Mouse (Mus musculus) left cerebral cortex, postnatal 25 days (tissue): ENCODE data around the gene Phldb3. TPM values are rescaled to one million over a fixed set of nuclear protein-coding genes. Genes with fewer than 3 reads are reported as not detected.
A peak's percentile ranks its signal among the peaks of the same experiment; 100 is the strongest.

Experiments
- DNase-seq, 2 experiments: peaks; one replicate each; pipeline ENCODE4 v3.0.0; 2022; ENCODE audit warnings: low spot score in 2 of 2, mixed read lengths in 1 of 2
- intact Hi-C: fragments of 180-260 bp; cut with DNase I; formaldehyde crosslinking; loops from one replicate; pipeline ENCODE4 v1.15.1; 2025
- total RNA-seq, 2 experiments: library from RNA; stranded (reverse); gene quantifications; 2 replicates each; pipeline ENCODE4 v1.2.3; 2021

Phldb3 gene
- under 1 TPM; 0.16 to 0.27 TPM for total RNA-seq

DNA sequence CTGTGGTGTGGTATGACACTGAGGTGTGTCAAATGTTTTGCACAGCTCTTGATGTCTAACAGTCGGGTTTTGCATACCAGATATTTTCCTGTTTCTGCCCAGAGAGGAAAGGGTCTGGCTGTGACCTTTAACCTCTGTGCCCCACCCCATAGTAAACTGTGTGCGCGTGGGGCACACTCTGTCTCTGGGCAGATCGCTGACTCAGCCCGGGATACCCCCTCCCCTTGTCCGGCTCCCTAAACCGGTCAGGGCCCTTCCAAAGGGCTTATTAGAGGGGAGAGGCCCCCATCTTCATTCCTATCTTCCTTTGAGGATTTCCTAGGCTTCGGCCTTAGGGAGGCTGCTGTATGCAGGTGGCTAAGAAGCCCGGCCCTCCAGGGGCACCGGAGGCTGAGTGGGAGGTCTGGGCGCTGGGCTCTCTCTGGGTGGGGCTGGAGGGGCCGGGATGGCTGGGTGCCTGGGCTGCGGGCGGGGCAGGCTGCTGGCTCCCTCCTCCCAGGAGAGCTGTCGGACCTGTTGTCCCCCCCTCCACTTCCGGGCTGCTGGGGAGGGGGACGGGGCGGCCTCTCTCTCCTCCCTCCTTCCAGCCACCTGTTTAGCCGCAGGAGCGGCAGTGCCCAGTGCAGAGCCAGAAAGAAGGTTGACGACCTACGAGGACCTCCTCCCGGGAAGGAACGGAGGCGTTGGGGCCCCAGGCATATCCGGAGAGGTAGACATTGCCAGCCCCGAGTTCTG lies at the start of gene Phldb3:
Gene Phldb3, plus strand, starts transcription at position 620 of the 735 bp plus-strand sequence.
- intact Hi-C loops, result no loop called here

DNA sequence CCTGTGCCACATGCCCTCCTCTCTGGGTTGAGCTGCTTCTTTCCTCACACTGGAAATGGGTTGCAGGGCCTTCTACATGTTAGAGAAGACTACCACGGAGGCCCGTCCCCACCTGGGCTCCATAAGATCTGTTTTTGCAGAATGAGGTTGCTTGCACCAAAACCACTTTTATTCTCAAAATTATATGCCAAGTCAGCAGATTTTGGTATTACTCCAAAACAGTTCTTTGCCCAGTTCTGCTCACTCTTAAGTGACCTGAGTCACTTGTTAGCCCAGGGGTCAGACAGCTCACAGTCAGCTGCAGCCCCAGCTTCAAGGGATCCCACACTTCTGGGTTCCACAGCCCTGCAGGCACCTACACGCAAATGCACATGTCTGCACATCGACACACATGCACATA lies 49.1 kb upstream of the Phldb3 start:
- no peak for DNase-seq
- intact Hi-C loops, result no loop called here

More for the DNA sequence above, at the start of gene Phldb3:
- no peak for DNase-seq

GRCm38 (mm10) chr7:24563191-24563836 lies 47.2 kb upstream of the Phldb3 start:
- no peak for DNase-seq
- intact Hi-C loops, result no loop called here

- intact Hi-C loops, result loop anchor here (2.0 kb wide), 1 partner anchor 89 kb away; no protein-coding TSS in a partner anchor
- DNase-seq, result no peak
Measured at GRCm38 (mm10) chr7:24563837-24564206, 46.7 kb upstream of the Phldb3 start.

DNA sequence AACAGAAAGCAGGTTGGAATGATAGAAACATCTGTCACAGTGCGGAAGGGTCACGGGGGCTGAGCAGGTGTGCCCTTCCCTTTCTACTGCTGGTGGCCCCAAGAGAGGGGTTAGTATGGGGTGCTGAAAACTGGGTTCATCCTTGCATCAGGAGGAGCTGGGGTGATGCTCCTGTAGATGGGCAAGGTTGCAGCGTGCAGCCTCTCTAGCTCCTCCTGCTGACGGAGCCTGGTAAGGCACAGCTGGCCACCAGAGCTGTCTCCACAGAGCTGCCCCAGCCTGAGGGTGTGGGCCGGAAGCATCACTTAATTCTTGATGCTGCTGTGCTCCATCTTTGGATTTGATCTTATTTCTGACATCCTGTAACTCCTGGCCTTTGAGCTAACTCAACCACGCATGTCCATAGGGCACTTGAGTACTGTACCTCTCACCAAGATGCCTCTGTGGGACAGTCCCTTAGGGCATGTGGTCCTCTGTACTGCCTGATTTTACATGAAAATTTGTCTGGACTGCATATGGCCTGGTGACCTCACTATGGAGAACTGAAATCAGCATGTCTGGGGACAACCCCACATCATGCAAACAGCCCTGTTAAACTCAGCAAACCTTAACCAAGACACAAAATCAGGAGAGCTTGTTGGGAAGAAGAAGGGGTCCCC lies 45.8 kb upstream of the Phldb3 start:
- intact Hi-C loops, result loop anchor here (2.0 kb wide), 1 partner anchor 90 kb away; no protein-coding TSS in a partner anchor
- peak; percentile 43 to 51 for DNase-seq

DNA sequence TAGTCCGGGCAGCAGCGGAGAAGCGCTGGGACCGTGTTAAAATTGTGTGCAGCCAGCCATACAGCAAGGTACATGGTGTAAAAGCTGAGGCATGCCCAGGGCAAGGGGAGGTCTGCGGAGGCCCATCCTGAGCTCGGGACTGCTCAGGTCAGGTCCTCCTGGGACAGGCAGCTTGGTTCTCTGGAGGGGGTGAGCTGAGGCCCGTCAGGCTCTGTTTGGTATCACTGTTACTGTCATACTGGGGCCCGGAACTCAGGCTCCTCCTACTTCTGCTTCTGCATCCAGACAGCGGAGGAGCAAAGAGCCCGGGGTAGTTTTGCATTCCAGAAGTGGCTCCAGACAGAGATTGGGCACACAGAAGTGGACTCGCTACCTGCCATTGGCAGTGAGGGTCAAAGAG lies 44.9 kb upstream of the Phldb3 start:
- DNase-seq, result no peak
- intact Hi-C loops, result loop anchor here (2.0 kb wide), 1 partner anchor 91 kb away; no protein-coding TSS in a partner anchor

GRCm38 (mm10) chr7:24566206-24566605 lies 44.4 kb upstream of the Phldb3 start:
- DNase-seq, result no peak
- intact Hi-C loops, result no loop called here

DNA sequence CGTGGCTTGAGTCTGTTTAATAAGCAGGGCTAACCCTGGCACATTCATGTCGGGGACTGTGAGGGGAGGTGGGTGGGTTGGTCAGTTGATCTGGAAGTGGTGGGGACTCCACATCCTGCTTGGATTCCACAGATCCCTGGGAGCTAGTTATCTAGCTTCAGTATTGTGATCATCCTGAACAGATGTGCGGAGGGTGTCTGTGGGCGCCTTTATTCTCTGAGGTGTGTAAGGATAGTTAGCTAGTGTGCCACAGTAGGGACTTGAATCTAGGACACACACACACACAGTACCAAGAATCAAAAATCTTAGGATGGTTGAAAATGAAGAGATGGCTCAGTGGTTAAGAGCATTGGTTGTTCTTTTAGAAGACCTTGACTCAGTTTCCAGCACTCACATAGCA lies 42.1 kb upstream of the Phldb3 start:
- DNase-seq, result peak in 1 of 2 experiments; percentile 59
- intact Hi-C loops, result no loop called here

DNA sequence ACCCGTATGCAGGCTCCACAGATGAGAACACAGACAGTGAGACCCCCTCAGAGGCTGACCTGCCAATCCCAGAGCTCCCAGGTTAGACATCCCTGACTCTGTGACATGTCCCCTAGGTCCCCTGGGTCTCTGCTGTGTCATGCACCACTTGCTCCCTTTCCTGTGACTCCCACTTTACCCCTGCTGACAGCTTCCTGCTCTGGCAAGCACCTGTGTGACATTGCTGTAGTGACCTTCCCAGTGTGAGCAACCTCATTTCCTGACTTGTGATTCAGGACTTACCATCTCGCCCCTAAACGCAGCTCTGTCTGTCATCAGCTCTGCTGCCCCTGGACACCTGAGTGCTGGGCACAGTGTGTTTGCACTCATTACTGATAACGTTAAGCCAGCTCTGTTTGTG lies 39.5 kb upstream of the Phldb3 start:
- intact Hi-C loops, result no loop called here
- no peak for DNase-seq

- no peak for DNase-seq
- intact Hi-C loops, result no loop called here
Measured at GRCm38 (mm10) chr7:24572455-24572854, 38.1 kb upstream of the Phldb3 start.

DNA sequence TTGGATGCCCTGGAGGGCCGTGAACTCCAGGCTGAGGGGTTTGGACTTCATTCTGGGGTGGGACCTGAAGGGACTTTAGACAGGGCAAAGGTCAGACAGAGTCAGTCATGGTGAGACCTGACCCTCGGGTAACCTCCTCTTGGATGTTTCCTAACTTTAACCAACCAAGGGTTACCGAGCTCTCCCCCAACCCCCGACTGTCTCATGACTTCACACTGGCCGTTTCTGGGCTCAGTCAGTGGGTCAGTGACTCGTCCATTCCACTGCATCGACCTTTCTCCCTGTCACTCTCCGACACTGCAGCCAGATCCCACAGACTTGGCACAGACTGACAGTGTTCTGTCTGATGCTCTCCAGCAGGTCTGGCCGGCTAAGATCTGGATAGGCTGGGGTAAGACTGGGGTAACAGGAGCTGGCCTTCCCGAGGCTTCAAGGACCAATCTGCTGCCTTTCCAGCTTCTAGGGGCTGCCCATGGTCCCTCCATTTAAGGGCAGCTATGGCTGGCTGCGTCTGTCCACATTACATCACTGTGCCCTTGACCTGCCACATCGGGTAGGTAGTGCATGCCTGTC lies 36.3 kb upstream of the Phldb3 start:
- intact Hi-C loops, result no loop called here
- DNase-seq, result no peak

DNA sequence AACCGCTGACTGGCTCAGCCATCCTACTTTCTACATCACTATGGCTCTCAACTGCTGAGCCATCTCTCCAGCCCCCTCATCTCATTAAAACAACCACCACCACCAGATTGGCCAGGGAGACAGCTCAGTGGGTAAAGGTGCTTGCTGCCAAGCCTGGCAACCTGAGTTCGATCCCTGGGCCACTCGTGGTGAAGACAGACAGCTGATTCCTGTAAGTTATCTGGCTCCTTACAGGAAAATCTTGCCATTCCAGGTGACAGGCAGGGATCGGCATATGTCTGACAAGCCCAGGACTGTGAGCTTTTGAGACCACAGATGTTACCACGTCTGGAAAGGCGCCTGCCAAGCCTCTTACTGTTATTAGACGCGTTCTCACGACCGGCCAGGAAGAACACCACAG lies 32.8 kb upstream of the Phldb3 start:
- intact Hi-C loops, result no loop called here
- DNase-seq, result no peak

DNA sequence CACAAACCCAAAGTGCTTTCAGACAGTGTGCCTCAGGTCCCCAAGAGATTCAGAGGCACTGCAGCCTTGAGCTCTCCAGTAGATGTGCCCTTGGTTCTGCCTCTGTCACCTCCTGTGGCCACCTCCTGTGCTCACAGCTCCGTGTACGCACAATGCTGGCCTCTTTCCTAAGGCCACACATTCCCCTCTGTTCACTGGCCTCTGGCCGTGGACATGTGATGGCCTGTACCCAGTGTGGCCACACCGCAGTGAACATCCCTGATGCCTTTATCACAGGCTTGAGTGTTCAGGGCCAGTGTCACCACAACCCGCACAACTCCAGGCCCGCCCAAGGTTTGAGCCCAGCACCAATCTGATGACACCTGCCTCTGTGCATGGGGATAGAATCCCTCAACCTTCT lies 25.7 kb upstream of the Phldb3 start:
- DNase-seq, result no peak
- intact Hi-C loops, result no loop called here

- DNase-seq, result no peak
- intact Hi-C loops, result no loop called here
Measured at GRCm38 (mm10) chr7:24585995-24586394, 24.6 kb upstream of the Phldb3 start.

GRCm38 (mm10) chr7:24586828-24587227 lies 23.7 kb upstream of the Phldb3 start:
- no peak for DNase-seq
- intact Hi-C loops, result loop anchor here (1.0 kb wide), 1 partner anchor 14 kb away; no protein-coding TSS in a partner anchor

- peak; percentile 79 to 93 for DNase-seq
- intact Hi-C loops, result loop anchor here (1.0 kb wide), 1 partner anchor 14 kb away; no protein-coding TSS in a partner anchor
Measured at GRCm38 (mm10) chr7:24587330-24588105, 23.0 kb upstream of the Phldb3 start, which contains the start of the genes Ethe1 and Zfp575. TSS of gene Ethe1 (plus strand) at chr7:24587543. TSS of gene Zfp575 (minus strand) at chr7:24587641.

DNA sequence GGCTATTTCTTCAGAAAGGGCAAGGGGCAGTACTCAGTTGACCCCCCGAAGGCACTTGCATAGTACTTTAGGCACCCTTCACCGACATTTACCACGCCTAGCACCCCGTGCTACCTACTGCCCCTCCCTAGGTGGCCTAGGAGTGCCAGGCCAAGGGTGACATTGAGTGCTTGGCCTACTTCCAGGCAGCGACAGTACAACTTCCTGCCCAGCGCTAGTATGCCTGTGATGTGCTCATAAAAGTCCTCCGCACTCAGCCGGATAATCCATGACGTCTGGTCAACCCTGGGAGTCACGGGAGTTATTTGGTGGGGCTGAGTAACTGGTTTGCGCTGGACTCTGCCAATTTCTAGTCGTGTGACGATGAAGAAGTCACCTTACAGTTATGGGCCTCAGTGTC lies 22.2 kb upstream of the Phldb3 start:
- DNase-seq, result no peak
- intact Hi-C loops, result no loop called here

- intact Hi-C loops, result loop anchor here (10.0 kb wide), 1 partner anchor 373 kb away; no protein-coding TSS in a partner anchor
- DNase-seq, result no peak
Measured at GRCm38 (mm10) chr7:24591735-24592134, 18.8 kb upstream of the Phldb3 start.

DNA sequence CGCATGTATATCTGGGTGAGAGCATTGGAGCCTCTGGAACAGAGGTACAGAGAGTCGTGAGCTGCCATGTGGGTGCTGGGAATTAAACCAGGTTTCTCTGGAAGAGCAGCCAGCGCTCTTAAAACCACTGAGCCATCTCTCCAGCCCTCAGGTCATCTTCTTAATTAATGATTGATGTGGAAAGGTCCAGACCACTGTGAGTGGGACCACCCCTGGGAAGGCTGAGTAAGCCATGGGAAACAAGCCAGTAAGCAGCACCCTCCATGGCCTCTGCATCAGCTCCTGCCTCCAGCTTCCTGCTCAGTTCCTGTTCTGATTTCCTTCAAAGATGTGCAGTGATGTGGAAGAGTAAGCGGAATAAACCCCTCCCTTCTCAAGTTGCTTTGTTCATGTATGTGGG lies 18.4 kb upstream of the Phldb3 start:
- intact Hi-C loops, result loop anchor here (10.0 kb wide), 1 partner anchor 373 kb away; no protein-coding TSS in a partner anchor
- DNase-seq, result no peak
